Mouse (Mus musculus) spleen, adult 12 weeks (tissue): ENCODE results near the gene Pde4c.

ENCODE experiments used
- DNase-seq: peaks from one replicate; pipeline ENCODE4 v3.0.0; 2022; ENCODE audit warnings: low spot score

The Pde4c gene

DNA sequence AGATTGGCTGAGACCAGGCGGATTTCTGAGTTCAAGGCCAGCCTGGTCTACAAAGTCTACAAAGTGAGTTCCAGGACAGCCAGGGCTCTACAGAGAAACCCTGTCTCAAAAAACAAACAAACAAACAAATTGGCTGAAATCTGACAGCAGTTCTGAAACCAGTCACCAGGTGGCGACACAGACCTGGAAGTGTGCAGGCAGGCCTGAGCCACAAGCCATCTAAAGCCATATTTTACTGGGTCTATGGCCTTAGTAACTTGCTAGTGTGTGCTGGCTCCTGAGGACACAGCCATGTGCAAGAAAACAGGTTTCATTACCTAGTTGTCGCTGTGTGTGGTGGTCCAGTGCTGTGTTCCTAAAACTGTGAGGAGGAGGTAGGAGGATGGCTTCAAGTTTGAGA, 2.8 kb upstream of the Pde4c start:
- DNase-seq = peak; percentile 75

DNA sequence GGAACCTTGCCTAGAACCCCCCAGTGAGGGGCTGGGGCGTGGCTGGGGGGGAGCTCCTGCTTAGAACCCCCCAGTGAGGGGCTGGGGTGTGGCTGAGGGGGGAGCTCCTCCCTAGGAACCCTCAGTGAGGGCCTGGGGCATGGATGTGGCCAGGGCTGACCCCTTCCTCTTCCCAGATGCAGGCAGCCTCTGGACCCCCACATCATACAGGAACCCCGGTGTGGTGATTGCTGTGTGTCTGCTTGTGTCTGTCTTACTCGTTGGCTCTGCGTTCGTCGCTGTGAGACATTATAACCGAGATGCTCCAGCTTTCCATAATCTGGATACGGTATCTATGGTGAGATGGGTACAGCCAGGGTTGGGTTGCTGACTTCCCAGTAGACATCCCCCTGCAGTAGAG, 1.9 kb upstream of the Pde4c start:
- no peak for DNase-seq

DNA sequence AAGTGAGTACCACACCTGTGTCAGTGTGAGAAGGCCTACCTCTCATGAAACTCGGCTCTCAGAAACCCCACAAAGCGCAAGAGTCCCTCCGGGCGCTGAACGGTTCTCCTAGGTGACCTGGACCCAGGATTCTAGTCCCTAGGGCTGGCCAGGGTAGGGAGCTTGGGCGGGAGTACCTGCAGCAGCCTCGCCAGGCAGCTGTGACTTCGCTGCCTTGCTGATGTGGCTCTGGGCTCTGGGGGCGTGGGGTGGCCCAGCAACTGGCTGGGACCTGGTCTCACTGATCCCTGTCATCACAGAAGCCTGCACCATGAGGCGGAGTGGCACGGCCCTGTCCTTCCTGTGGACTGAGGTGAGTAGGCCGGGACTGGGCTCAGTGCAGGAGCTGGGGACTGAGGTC, 696 bp downstream of the Pde4c start:
- DNase-seq = no peak

DNA sequence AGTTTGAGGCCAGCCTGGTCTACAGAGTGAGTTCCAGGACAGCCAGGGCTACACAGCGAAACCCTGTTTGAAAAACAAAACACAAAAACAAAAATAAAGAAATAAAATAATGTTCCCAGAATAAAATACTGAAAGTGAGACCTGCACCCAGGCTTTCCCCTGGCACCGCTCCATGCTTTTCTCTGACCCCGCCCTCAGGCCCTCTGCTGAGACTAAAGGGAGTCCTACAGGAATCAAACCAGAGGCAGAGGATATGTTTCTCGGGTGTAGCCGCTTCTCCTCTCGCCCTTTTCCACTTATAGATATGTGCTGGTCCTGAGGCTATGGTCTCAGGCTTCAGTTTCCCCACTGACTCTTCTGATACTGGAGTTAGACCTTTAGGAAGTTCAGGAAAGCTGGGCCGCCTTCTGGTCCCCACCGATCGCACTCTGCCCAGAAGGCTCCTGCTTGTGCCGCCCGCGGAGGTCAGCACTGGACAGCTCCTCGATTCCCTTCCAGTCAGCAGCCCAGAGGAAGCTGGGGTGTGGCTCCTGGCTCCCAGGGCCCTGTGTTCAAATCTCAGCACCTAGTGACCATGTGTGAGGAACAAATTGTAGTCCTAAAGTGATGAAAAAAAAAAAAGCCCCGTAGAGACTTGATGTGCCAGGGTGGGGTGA, 2.4 kb downstream of the Pde4c start:
- no peak for DNase-seq

DNA sequence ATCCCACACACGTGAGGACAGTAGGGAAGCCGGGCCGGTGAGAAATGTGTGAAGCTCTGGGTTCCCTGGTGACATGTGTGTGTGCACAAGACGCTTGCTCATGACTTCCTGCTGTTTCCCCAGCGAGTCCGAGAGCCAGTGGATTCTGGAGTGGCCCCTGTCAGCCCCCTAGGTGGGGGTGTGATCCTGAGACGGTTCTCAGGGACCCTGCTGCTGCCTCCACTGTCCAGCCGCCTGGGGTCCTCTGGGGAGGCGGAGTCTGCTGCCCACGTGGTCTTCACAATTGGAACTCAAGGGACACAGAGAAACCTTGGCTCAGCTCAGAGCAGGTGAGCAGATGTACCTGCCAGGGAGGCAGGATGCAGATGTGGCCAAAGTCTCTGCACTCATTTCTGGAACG, 3.2 kb downstream of the Pde4c start:
- no peak for DNase-seq

DNA sequence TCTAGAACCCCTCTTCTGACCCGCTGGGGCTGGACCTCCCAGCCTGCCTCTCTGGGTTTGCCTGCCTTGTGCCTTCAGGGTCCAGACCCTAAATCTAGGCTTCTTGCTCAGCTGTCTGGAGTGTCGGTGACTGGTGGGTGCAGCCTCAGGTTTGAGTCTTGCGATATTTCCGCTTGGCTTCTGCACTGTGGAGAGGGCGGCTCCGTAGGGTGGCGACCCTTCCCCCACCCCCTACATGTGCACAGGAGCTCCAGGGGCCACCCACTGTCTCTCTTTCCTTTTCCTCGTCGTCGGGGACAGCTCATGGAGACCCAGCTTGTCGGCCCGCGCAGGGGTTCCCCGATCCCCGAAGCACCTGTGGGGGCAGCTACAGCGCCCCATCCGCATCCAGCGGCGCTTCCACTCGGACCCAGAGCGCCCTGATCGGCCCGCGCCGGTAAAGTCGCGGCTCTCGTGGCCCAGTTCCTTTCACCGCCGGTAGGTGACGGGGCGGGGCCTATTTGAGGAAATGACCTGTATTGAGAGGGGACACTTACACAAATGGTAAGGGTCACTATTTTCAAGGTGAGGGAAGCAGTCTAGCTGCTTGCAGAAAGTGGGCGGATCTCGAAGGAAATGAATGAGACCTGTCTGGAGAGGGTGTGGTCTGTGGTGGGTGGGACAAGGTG, 6.4 kb downstream of the Pde4c start:
- no peak for DNase-seq

DNA sequence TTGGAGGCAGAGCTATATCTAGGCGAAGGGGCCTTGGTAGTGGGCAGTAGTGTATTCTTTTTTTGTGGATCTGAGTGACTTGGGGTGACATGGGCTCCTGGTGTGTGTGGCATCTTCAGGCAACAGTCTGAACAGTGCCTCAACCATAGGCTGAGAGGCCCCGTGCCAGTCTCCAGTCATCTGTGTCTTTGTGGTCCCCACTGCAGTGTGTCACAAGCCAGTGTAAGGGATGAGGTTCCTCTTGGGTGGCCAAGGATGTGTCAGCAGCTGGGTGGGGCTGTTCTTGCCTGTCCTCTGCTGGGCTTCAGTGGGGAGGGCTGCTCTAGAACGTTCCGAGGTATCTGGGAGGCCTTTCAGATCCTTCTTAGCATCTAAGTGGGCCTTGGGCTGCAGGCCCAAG, 7.4 kb downstream of the Pde4c start:
- no peak for DNase-seq

DNA sequence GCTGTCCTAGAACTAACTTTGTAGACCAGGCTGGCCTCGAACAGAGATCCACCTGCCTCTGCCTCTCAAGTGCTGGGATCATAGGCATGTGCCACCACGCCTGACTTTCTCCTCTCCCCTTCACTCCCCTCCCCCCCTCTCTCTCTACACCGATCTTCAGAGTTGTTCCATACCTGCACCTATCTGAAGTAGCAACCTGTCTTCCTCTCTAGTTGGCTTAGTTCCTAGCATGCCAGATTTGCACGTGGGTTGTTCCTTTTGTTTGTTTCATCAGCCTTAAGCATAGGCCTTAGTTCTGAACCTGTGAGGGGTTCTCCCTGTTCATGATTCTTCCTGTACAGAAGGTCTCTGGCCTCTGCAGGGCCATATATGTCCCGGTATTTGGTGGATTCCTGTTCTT, 14.2 kb downstream of the Pde4c start:
- DNase-seq = no peak

DNA sequence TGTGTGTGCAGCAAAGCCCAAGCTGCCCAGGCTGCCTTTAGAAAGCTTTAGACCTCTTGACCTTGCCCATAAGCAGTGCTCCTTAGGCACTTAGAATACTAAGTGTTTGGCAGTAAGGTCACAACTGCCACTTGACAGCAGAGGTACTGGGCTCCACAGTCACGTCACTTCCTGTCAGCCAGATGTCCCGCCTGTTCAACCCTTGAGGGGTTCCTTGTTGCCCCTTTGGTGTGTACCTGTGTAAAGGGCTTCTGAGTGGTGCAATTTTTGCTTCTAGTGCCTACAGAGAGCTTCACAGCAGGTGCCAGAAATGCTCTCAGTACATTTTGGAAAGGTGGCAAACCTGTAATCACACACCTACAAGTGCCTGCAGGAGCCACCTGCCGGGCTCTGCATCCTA, 14.7 kb downstream of the Pde4c start:
- DNase-seq = no peak

DNA sequence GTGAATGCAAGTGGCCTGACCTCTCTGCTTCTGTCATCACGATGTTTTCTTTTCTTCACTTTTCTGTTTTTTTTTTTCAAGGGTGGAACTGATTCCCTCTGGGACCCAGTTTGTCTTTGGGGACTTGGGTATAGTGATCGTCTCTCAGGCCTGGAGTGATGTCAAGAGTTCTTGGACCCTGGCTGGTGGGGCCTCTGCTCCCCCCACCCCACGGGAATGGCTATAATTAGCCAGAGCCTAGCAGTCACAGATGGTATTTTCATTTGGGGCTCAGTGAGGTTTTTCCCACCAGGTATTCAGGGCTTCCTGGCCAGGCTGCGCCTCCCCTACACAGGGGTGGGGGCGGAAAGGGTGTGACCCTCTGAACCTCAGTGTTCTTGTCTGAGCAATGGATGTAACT, 18.1 kb downstream of the Pde4c start:
- no peak for DNase-seq

DNA sequence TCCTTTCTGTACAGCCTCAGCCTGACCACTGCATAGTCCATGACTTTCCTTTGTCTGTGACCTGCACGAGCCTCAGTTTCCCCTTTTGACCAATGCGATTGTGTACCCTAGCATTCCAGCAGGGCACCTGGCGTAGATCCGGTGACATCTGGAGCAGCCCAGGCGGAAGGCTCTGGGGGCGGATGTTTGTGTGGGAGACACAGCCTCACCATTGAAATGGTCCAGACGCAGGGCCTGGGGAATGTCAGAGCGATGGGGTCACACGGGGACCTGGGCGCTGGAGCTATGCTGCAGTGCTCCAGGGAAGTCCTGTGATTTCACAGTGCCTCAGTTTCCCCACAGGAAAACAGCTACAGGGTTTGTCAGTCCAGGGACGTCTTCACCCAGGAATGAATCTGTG, 18.7 kb downstream of the Pde4c start:
- no peak for DNase-seq

DNA sequence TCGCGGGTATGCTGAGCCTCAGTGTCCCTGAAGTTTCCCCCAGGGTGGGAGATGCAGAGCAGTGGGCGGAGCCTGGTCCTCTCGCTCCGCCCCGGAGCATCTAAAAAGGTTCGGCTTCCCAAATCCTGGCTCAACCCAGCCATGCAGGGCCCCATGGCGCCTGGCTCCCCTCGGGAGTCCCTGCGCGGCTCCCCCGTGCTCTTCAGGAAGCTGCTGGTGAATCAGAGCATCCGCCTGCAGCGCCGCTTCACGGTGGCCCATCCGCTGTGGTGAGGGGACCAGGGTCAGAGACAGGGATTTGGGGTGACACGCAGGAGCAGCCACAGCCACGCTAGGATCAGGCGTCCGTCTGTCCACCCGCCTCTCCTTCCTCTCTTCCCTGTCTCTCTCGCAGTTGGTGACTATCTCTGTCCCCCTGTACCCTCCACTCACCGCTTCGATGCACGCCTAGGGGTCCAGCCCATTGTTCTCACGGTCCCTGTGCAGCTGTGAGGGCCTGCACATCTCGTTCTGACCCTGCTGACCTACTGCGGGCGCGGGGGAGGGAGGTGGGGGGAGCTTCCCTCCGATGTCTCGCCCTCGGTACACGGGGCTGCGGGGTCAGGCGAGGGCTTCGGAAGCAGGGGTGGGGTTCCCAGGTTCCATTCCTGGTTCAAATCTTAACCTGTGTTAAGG, 19.6 kb downstream of the Pde4c start:
- no peak for DNase-seq

DNA sequence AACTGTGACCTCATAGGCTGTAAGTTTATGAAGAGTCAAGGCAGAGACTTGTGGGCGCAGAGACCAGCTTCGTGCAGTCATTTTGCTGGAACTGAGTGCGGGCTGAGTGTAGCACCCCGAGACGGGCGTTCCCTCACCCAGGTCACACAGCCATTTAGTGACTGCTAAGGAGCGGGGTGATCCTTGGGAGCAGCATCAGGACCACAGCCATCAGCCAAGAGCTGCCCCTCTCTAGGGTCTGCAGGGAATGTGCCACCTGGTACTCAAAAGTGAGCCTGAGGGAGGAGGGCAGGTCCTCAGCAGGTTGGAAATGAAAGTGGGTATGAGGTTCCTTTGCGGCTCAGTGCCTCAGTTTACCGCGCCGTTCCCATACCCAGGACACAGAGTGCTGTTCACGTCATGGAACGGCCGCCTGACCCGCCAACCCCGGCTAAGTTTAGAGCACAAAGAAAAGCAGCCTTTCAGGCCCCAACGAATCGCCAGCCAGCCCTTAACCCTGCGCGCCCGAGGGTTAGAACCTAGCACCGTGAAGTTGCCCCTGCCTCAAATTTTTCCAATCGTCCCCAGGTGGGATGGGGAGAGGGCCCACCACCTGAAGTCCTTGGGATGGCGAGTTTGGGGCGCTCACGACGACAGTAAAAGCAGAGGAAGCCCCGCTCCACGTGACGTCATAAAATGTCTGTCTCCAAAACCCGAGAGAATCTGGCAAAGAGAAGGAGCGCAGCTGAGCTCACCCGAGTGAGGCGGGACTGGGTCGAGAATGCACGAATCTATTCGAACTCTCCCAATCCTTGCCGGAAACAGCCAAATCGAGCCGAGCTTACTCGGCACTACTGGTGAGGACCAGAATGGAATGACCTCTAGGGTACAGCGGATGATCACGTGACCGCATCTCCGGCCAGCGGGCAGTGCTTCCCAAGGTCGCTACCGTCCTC, 20.4 kb downstream of the Pde4c start:
- no peak for DNase-seq

DNA sequence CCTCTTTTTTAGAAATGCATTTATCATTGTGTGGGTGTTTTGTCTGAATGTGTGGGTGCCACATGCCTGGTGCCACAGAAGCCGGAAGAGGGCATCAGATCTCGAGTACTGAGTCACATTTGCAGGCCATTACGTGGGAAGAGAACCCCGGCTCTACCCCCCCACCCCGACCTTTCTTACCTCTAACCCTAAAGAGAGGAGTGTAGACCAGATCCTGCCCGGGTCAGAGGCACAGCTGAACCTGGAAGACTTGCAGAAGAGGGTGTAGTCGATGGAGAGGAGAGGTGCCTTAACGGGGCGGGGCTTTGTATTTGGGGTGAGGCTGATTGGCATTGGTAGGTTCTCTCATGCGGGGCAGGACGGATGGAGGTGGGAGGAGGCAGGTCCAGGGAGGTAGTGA, 21.3 kb downstream of the Pde4c start:
- no peak for DNase-seq

DNA sequence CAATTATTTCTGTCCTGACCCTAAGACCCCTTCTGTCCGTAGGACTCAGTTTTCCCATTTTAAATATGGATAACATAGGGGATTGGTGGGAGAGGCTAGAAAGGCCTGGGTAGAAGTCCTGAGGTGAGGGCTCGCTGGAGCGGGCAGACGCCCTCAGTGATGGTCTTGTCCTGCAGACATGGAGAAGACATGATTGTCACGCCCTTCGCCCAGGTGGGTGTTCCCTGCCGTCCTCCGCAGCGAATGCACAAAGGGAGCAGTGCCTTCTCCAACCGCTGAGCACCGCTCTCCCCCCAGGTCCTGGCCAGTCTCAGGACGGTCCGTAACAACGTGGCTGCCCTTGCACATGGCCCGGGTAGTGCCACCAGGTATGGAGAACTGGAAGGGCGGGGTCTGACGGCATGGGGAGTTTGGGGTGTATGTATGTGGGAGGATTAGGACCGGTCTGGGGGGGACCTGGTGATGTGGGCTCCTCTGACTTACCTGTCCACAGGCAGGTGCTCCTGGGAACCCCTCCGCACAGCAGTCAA, 22.2 kb downstream of the Pde4c start:
- DNase-seq = no peak

DNA sequence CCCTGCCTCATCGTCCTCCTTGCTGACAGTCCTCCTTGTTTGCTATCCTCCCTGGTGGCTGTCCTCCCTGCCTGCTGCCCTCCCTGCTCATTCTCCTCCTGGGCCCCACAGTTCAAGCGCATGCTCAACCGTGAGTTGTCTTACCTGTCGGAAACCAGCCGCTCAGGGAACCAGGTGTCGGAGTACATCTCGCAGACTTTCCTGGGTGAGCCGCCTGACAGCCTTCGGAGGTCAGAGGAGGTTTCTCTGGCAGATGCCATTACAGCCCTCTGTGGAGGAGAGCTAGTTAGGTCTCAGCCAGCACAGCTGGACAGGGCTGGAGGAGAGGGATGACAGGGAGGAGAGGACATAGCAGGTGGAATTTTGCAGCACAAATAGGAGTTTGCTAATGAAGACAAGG, 23.2 kb downstream of the Pde4c start:
- no peak for DNase-seq

DNA sequence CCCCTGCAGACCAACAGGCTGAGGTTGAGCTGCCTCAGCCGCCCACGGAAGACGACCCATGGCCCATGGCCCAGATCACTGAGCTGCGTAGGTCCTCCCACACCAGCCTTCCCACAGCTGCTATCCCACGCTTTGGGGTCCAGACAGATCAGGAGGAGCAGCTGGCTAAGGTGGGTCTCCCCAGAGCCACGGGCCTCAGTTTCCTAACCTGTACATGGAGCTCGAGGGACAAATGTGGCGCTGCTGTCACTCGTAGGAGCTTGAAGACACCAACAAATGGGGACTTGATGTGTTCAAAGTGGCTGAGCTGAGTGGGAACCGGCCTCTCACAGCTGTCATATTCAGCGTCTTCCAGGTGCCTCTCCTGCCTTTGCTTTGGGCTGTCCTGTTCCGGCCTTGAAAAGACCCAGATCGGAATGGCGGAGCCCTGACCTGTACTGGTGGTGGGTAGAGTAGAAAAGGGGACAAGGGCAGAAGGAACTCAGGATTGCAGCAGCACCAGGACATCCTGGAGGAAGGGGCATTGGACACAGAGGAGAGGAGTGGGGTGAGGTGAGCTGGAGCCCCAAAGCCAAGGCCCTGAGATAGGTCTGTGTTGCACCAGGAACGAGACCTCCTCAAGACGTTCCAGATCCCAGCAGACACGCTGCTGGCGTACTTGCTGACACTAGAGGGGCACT, 23.8 kb downstream of the Pde4c start:
- DNase-seq = no peak

DNA sequence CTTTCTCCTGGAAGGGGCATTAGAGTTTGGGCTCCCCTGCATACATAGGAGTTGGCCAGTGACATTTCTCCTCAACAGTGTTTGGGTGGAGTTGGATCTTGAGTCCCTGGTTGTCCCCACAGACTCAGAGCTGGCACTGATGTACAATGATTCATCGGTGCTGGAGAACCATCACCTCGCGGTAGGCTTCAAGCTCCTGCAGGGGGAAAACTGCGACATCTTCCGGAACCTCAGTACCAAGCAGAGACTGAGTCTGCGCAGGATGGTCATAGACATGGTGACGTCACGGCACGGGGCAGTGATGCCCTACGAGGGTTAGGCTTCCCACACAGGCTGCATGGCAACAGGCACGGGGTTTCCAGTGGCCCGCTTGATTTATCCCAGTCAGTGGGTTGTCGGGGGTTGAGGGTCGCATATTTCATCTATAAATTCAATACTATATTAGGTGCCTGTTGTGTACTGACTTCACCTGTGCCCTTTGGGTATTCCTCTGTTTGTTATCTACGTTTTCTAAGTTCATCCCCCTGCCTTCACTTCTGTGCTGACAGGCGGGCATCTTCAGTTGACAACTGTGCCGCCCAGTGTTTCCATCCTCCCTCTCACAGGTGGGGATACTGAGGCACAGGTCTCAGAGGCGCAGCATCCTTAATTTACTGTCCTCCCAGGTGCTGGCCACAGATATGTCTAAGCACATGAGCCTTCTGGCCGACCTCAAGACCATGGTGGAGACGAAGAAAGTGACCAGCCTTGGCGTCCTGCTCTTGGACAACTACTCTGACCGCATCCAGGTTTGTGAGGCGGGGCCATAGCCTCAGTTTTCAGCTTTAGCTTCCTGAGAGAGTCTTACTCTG, 25.0 kb downstream of the Pde4c start:
- no peak for DNase-seq

DNA sequence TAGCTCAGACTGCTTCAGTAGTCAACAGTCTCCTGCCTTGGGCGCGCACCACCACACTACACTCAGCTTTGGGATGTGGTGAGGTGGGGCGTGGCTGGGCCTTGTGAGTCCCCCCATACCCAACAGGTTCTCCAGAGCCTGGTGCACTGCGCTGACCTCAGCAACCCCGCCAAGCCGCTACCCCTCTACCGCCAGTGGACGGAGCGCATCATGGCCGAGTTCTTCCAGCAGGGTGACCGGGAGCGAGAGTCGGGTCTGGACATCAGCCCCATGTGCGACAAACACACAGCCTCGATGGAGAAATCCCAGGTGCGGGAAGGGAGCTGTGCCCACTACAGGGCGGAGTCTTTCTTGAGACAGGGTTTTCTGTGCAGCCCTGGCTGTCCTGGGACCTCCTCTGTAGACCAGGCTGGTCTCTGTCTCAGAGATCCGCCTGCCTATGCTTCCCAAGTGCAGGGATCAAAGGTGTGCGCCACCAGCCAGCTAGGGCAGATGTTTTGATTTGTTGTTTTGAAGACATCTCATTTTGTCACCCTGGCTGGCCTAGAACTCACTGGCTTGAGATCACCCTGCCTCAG, 25.7 kb downstream of the Pde4c start:
- no peak for DNase-seq

DNA sequence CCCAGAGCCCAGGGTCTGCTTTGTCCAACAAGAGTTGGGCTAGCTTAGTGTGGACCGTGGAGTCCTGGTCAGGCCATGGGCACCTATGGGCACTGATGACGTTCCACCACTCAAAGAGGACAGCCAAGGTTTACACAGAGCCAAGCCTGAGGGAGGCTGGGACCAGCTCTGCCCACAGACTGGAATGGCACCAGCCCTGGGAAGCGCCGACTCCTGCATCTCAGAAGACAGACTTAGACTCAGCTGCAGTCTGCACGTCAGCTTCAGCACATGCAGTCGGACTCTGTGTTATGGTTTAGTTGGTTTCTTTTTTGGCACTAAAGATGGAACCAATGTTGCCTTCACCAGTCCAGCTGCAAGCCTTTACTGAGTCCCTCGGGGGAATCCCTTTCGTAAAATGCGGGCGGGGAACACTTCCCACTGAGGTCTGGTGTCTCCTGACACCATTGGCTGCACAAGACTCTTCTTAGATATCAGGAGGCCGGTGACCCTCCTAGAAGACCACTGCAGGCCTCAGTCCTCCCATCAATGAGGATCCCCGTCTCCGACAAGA, 26.7 kb downstream of the Pde4c start:
- DNase-seq = no peak
